Mouse (Mus musculus) right cerebral cortex, postnatal 14 days (tissue): ENCODE measurements around the gene Umps.

ENCODE experiments used
- DNase-seq: peaks from one replicate; pipeline ENCODE4 v3.0.0; 2022

Gene Umps

DNA sequence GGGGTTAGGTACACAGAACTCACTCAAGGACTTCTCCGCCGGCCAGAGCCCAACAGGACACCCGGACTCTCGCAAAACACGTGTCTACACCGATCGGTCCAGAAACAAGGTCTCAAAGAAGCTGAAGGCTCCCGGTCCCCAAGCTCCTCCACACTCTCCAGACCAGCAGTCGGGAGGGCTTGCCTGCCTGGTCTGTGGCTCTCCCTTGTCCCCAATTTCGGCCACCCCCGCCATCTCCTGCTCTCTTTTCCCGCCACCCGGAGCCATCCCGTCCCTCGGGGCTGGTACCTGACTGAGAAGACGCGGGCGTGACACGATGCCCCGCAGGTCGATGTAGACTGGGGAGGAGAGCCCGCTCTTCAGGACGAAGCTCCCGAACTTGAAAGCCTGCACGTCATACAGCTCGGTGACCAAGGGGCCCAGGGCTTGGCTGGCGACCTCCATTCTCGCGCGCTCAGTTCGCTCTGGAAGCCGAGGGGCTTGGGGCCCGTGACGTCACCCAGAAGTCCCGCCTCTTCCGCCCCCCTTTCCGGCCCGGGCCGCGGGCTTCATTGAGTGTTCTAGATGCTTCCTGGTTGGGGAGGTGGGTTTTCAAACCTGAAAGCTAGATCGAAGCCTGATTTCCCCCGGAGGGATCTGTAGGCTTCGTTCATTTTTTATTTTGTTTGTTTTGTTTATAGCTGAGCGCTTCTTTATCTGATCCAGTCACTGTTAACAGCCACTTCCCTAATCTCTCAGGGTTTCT, at the start of gene Umps:
Gene Umps, minus strand, starts transcription at position 501 of the 745 bp plus-strand sequence.
- peak; percentile 79 for DNase-seq

DNA sequence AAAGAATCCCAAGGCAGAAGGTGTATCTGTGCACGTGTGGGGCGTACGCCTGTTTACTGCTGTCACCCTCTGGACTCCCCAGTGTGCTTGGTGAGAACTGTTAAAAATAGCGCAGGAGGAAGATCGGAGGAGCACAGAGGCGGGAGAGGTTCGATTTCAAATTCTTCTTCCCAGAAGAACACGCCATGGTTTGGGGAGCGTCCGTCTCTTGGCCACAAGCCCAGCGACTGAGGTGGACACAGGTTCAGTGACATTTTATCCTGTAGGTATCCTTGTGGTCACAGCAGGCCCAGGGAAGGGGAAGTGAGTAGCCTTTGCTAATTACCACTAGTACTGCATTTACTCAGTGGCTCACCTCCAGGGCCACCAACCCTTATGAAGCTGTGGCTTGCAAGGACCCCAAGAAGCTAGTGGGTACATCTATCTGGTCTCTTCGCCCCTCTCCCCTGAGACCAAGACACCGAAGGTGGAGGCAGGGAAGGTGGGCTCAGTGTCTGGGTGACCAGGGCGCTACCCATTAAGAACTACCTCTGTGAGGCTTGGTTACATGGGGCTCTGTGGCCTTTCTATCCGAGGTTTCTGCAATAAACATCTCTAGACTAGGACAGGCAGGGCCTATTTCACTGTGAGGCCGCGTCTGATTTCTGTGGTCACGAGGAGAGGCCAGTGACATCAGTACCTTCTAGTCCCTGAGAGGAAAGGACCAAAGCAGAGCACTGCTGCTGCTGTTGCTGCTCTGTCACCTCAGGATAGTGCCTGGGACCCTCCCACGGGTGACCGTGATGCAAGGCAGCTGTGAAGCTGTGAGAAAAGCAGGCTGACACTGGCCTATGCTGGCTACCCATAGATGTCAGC, 45.4 kb upstream of the Umps start:
- DNase-seq = no peak

DNA sequence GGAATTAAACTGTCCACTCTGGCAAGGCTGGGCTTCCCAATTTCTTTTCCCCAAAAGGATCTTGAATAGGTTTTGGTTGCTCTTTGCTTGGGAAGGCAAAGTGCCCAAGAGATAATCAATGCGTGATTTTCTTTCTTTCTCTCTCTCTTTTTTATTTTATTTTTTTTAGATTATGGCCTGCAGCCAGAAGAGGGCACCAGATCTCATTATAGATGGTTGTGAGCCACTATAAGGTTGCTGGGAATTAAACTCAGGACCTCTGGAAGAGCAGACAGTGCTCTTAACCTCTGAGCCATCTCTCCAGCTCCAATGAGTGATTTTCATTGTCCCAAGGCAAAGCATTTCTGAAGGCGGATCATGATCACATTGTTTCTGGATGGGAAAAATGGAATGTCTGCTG, 42.7 kb upstream of the Umps start:
- DNase-seq = no peak

DNA sequence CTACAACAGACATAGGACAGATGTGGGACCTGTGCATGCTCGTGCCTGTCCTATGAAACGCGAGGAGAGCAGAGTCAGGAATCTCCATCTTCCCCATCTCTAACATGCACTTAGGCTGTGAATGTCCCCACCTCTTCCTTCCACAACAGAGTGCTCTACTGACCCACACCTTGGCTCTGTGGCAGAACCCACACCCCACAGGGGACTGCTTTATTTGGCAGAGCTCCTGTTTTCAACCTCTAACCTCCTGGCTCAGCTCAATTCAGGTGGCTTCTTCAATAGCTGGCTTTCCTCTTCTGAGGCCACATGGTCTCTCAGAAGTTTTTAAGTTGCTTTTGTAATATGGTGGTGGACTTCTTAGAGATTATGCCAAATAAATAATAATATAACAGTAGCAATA, 39.1 kb upstream of the Umps start:
- no peak for DNase-seq

DNA sequence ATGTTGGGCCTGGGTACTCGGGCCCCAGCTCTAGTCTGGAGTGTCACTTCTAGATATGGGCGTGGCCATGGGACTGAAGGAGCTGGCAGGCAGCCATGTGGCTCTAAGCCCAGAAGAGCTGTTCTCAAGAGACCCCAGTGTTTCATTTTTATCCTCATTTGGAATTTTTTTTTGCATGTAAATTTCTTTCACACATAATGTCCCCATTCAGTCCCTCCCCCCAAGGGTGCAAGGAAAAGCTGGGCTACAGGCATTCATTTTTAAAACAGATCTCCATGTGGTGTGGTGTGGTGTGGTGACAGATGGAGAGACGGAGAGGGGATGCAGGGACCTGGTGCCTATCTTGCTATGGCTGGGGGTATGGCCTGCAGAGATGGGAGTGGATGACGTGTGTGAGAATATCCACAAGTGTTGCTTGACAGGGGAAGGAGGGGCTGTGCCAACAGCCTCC, 37.3 kb upstream of the Umps start:
- peak; percentile 87 for DNase-seq

DNA sequence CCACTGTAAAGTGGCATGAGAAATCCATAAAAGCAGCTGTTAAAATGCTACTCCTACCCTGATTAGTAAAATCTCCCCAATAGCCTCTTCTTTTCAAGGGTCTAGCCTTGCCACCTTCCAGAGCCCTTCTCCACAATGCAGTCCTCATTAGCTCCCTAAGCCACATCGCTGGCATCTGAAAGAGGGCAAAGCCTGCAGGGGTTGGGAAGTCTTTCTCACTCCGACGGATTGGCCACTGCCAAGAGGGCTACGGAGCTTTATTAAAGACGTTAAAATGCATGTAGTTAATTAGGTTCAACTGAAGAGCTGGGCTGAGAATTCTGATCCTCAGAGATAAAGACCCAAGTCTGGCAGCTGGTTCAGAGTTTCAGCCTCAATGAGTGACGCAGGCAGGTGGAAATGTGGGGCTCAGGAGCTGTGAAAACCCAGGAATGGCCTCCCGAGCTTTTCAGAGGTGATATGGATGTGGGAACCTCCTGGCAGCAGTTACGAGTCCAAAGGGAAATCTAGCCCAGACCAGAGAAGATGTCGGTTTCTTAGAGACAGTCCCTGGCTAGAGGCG, 36.8 kb upstream of the Umps start:
- DNase-seq = no peak

DNA sequence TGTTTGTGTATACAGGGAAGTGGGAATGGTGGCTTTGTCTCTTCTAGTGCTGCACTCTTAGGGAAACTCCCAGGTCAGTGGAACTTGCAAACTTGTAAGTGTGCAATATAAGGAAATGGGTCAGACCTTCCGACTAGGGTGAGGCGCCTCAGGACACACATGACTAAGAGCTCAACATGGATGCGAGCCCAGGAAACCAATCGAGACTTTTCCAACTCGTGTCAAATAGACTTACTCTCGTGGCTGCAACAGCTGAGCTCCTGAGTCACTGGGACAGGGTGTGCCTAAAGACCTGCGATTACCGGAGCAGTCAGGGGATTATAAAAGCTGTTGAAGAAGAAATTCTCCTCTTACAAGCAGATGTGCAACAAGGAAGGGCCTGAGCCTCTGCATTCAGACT, 33.9 kb upstream of the Umps start:
- no peak for DNase-seq

DNA sequence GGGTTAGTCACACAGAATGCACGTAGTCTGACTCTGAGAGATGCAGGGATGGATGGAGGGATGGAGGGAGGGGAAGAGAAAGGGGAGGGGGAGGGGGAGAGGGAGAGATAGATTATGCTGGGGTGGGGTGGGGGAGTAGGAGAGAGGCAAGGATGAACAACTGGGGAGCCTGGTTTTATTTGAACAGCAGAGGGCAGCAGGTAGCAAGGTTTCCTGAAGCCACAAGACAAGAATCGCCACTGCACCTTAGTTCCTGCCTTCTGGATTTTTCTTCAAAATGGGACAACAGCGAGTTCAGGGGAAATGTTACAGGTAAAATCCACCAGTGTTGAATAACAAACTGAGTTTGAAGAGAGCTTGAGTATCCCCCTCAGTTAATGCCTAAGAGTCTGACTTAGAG, 32.5 kb upstream of the Umps start:
- DNase-seq = peak; percentile 50

DNA sequence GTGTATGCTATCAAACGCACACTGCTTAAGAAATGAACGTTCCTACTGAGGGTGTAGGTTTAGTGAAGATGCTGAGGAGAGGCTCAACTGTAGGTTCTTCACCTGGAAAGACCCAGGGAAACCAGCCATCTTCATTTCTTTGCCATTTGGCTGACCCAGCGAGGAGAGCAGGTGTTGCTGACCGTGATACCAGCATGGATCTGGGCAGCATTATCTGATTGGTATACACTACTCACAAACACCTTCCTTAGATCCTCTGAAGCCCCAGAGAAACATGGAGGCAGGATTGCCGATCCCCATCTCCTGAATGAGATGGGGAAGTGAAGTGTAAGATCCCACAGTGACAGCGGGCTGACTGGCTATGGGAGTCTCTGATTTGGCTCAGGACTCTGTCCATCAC, 31.2 kb upstream of the Umps start:
- no peak for DNase-seq

DNA sequence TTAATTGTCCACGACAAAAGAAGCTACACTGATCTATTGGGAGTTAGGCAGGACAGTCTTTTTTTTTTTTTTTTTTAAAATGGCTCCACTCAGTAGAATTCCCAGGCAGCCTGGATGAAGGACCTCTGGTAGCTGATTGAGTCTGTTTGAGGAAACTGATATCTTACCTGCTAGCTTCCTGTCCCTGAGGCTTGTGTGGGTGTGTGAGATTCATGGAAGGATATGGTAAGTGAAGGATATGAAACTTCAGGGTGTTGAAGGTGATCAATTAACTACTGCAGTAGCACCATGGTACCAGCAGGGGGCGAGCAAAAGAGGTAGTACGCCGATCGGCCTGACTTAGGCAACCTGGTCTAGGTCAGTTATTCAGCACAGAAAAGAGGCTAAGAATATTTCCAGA, 29.2 kb upstream of the Umps start:
- peak; percentile 56 for DNase-seq

DNA sequence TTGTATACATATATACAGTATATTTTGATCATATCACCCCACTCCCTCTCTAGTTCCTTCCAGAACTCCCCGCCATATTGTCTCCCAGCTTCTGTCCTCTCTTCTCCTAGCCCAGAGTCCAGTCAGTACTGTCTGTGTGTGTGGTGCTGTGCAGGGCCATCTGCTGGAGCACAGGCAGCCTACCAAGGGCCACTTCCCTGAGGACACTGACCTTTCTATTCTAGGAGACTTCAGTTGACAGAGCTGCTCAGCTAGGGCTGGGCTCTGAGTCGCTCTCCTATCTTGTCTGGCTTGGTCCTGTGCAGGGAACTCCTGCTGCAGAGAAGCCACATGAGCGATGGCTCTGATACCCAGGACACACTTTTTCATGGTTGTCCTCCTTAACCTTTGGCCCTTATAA, 28.7 kb upstream of the Umps start:
- DNase-seq = no peak

DNA sequence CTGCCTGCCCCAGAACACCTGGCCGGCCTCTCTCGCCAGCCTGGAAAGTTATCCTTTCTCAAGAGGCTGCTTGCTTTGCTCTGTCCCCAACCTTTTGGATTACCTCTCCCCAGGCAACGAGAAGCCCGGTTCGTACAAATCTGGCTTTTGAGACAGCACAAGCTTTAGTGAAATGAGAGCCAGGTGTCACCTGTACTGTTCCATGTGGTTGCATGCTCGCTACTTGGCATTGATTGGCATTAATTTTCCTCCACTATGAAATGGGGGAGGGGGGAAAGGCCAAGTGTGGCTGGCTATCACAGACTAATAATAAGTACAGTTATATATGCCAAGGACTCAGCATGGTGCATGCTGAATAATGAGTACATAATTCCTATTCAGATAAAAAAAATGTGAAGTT, 27.5 kb upstream of the Umps start:
- no peak for DNase-seq

DNA sequence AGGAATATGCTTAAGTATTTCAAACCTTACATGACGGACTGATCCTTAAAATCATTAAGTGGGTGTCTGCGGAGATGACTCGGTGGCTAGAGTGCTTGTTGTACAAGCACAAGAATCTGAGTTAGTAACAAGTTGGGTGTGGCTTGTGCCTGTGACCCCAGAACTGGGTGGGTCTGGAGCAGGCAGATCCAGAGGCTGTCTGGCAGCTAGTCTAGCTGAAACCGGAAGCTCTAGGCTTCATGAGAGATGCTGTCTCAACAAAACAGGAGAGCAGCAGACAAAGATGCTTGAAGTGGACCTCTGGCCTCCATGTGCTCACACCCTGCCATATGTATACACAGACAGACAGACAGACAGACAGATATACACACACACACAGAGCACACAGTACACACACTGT, 23.9 kb upstream of the Umps start:
- no peak for DNase-seq

DNA sequence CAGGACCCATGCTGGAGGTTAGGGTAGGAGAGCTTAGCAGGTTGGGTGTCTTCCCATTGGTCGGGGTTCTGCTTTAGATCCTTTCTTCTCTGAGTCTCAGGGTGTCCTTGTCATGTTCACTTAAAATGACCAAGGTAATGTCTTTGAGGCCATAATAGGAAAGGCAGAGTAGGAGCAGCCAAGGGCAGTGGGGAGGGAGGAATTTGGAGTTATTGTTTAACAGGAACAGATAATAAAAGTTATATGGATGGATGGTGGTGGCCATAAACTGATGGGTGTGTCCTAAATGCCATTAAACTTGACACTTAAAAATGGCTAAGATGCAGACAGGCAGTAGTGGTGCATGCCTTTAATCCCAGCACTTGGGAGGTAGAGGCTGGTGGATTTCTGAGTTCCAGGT, 22.3 kb upstream of the Umps start:
- no peak for DNase-seq

DNA sequence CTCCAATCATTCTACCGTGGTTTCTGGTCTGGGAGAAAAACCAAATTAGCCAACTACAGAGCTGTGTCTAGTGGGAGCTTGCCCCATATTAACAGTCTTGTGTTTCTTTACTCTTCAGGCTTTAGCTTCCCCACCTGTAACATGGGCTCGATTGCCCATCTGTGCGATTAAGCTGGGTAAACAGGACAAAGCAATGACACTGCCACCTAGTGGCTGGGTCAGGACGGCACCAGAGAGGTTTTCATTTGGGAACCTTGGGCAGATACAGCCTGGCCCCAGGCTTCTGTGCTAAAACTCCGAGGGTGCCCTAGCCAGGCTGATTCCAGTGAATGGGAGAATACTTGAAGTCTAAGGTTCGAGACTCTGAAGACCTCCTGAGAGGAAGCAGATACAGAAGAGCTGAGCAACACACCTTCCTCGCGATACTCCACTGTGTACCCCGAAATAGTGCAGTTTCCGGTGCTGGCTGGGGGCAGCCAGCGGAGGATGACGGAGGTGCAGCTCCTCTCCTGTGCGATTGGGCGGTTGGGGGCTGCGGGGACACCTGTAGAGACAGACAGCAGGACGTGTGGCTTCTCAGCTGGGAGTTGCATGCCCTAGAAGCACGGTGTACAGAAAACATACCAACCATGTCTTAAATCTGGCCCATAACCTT, 21.6 kb upstream of the Umps start:
- DNase-seq = peak; percentile 45

DNA sequence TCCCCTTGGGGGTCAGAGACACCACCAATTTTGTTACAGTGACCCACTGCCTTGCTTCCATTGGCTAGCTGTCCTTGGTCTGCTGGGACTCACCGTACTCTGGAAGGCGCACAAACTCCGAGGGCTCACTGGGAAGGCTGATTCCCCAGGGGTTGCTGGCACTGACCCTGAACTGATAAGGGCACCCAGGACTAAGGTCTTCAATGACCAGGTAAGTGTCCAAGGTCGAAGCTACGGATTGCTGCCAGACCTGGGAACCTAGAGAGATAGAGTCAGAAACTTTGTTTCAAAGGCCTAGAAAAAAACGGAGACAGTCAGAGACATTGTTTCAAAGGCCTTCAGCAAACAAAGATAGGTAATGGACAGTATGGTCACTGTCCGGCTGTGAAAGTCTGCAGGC, 20.2 kb upstream of the Umps start:
- no peak for DNase-seq

DNA sequence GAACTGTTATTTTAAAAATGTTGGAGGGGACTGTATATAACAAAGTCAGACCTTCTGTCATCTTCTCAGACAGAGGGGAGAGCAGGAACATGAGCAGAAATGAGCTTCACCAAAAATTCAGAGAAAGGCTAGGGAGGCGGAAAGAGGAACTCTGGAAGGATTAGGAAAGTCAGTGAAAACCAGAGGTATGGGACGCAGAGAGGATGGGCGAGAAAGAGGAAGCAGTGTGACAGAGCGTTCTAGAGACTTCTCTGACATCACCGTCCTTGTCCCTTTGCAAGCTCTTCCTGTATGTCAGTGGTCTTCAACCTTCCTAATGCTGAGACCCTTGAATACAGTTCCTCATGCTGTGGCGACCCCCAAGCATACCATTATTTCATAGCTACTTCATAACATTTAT, 18.5 kb upstream of the Umps start:
- no peak for DNase-seq

DNA sequence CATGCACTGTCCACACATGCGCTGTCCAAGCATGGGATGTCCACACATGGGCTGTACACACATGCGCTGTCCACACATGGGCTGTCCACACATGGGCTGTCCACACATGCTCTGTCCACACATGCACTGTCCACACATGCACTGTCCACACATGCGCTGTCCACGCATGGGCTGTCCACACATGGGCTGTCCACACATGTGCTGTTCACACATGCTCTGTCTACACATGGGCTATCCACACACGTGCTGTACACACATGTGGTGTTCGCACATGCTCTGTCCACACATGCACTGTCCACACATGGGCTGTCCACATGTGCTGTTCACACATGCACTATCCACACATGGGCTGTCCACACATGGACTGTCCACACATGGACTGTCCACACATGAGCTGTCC, 16.9 kb upstream of the Umps start:
- DNase-seq = no peak

DNA sequence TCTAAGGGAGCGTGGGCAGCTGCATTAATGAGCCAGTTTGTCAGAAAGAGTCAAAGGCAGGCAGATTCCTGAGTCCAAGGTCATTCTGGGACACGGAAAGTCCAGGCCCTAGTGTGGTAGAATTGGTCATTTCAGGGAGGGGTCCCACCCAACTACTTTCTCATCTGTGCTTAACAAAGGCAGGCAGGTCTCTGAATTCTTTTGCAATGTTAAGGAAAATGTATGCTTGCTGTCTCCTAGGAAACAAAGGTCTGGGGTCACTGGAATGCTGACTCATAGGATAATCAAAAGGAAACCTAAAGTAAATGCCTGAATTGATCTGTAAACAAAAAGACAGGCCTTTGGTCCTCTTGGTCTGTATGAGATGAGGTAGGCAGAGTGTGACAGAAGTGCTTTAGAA, 13.0 kb upstream of the Umps start:
- DNase-seq = no peak

DNA sequence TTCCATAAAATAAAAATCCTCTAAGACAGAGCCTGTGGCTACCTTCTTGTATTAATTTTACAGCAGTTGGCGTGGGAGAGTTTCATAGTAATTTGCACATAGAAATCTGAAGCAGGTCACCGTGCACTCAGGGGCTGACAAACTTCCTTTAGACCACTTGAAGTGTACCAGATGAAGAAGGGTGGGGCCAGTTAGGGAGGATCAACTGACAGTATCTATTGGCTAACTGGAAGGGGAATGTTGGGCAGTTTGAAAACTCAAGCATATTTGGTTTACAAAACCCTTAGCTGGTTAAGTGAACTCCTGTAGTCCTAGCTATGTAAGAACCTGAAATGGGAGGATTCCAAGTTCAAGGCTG, 424 bp upstream of the Umps start:
- DNase-seq = no peak

DNA sequence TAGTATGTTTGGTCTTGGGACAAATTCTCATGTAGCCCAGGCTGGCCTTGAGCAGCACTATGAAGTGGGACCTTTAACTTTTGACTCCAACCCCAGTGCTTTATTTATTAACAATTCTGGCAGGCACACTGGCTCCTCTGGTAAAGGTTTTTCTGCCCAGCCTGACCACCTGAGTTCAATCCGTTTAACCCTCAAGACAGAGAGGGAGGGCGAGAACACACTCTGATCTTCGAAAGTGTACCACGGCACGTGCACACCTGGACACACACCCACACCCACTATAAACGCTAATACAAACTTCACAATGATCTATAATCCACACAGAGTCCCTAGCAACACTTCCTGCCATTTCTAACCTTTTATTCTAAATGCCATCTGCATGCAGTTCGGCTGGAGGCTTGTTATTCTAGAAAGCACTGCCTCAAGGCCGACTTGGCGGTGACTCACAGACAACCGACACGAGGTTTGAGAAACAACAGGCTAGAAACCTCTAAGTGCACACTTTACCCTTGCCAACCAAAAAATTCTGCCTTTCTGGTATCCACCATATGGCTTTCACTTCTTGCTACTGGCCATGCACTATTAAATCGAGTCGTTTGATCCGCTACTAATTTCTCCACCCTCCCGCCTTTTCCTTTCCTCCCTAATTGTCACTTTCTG, 830 bp downstream of the Umps start:
- no peak for DNase-seq

DNA sequence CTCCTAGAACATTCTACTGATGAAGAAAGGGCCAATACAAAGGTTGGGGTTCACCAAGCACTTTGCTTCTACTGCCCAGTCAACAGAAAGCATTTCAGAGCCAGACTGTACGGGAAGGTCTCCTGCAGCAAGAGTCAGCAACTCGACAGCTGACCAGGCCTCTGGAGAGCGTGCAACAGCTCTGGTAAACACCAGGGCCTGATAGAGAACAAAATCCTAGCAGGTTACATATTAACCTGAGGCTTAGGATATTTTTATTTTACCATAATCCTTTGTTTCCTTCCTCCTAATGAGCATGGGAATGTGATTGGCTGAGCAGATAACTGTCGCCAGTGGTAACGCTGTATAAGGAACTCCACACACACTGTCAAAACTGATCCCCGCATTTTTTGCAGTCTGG, 3.3 kb downstream of the Umps start:
- no peak for DNase-seq

DNA sequence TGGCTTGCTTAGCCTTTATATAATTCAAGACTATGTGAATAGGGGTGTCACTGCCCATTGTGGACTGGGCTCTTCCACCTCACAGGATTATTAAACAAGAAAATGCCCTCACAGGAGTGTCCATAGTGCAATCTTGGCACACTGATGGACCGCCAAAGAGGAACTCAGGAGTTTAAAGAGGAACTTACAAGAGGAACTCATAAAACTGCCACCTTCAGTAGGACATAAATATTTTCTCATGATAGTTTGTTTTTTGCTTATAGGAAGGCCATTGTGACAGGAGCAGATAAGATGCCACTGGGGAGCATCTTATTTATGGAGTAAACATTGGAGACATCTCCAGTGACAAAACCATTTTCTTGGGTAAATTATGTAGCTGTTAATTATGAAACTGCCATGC, 12.0 kb downstream of the Umps start:
- DNase-seq = no peak
